Mouse (Mus musculus): ENCODE data around the gene Hyal3.

Gene Hyal3

GRCm38 (mm10) chr9:107599433-107599832 is 18.8 kb downstream of the Hyal3 start:
- DNase-seq: peak; percentile 40

GRCm38 (mm10) chr9:107599842-107600241 is 19.2 kb downstream of the Hyal3 start:
- DNase-seq: peak; percentile 44

DNA sequence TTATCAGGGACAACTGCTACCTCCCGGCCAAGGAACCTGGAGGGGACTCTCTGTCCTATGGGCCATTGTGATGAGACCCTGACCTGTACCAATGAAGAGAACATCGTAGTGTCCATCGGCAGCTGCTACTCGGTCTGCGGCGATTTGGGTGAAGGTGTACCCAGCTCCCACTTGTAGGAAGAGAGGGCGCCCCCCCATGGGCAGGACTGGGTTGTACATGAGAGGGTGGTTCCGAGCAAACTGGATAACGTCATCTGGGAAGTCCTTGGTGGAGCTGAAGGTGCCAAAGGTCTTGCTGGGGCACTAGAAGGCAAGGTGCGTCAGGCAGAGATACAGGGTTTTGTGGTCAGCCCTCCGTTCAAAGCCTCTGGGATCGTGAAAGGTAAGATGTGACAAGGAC is 20.1 kb downstream of the Hyal3 start:
- DNase-seq: peak; percentile 70

DNA sequence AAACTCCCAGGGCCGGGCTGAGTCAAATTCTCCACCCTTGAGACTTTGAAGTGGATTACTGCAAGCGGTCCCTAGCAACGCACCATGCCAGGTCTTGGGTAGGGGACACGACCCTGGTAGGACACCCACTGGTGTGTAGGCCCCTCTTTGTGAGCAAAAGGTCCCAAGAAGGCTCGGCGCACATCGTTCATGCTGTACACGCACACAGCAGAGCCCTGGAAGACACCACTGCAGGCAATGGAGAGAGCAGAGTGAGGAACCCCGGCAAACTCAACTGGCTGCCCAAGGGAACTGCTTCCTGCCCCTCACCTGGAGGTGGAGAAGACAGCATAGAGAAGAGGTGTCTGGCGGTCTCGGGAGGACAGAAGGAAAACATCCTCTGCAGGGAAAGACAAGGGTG is 20.7 kb downstream of the Hyal3 start:
- DNase-seq: peak; percentile 16

DNA sequence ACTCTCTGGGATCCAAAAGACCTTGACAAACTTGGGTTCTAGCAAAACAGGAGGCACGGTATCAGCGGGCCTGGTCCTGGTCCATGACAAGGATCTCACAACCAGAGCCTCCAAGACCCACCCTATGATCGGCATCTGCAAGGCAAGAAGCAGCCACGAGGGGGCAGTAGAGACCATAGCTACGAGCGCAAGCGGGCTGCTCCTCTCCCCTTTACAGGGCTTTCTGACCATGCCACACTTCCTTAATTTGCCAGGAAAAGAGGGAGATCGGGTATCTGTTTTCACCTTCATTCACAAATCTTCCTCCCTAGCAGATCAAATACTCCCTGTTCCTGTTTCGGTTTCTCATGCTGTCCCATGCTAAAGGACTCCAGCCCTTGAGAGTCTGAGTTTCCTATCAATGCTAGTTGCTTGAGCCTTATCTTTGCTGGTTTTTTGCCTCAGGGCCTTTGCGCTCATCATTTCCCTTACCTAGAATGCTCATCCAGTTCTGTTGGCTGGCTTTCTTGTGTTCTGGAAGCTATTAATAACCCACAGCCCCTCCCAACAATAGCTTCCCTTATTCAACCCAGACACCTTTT is 21.5 kb downstream of the Hyal3 start:
- DNase-seq: peak; percentile 85

GRCm38 (mm10) chr9:107603251-107603650 is 22.6 kb downstream of the Hyal3 start:
- DNase-seq: no peak

DNA sequence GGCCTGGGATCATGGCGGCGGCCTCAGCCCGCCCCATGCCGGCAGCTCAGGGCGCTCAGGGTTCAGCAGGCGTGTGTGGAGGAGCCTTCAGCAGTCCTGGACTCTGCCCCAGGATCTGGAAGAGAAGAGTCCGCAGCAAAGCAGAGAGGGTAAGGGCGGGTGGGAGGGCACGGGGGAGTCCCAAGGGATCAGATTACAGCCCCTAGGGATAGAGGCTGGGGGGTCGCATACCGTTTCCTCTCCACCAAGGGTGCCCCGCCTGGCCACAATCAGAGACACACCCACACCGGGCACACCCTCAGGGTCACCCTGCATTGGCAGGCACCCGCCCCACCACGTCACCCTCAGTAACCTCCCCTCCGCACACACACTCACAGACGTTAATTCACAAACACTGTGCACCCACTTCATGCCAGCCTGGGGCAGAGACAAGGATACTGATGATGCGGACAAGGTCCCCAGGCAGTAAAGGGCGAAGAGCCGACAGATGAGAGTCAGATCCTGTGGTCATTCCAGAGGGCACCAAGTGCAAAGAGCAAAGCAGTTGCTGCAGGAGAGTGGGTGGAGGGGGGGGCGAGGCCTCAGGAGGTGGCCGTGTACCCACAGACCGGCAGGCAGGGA is 24.5 kb downstream of the Hyal3 start:
- DNase-seq: peak; percentile 84

GRCm38 (mm10) chr9:107606591-107606990 is 26.0 kb downstream of the Hyal3 start:
- DNase-seq: peak; percentile 73

- DNase-seq: no peak
Measured at GRCm38 (mm10) chr9:107607036-107607435, 26.4 kb downstream of the Hyal3 start.

GRCm38 (mm10) chr9:107607653-107608245 is 27.1 kb downstream of the Hyal3 start:
- DNase-seq: peak; percentile 69

GRCm38 (mm10) chr9:107608741-107609432 is 28.3 kb downstream of the Hyal3 start, which contains the start of gene Sema3b:
Sema3b (minus strand) TSS chr9:107609229.
- peak; percentile 75 for DNase-seq

- no peak for DNase-seq
Measured at GRCm38 (mm10) chr9:107609433-107609830, 28.8 kb downstream of the Hyal3 start.

- DNase-seq: no peak
Measured at GRCm38 (mm10) chr9:107611456-107612190, 31.0 kb downstream of the Hyal3 start.

- peak; percentile 96 for DNase-seq
Measured at GRCm38 (mm10) chr9:107612191-107612944, 31.8 kb downstream of the Hyal3 start.

GRCm38 (mm10) chr9:107612945-107613569 is 32.4 kb downstream of the Hyal3 start:
- DNase-seq: no peak

DNA sequence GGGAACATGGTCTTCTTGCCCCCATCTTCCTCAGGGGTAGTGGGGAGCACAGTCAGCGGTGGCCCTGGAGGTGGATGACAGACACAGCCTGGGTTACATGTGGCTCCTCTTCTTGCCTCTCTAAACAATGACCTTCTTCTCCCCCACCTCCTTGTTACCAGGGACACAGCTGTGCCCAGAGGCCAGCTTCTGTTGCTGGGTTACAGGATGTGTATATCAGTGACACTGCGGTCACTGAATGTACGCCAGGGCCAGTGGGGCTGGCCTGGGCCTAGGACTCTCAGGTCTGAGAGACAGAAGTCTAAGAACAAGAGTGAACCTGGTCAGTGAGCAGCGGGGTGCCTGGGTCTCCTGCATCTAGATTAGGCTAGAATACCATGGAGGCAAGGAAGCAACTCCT is 34.4 kb downstream of the Hyal3 start:
- no peak for DNase-seq

- no peak for DNase-seq
Measured at GRCm38 (mm10) chr9:107617461-107617860, 36.8 kb downstream of the Hyal3 start.

DNA sequence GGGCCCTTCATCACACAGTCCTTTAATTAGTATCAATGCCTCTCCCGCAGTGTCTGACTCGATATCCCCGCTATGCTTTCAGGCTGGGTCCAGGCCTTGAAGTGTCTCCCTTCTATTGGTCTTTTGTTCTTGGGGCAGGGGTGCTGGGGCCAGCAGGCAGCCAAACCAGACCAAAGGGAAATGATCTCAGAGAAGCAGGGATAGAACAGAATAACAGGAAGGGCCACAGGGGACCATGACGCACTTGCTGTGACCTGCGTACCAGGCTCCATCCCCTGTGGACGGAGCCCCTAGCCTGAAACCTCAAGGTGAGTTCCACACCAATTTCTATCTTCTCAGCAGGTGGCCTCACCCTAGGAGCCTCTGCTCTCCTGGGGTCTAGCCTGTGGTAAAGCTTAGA is 37.5 kb downstream of the Hyal3 start:
- no peak for DNase-seq

GRCm38 (mm10) chr9:107618778-107619545 is 38.3 kb downstream of the Hyal3 start:
- peak; percentile 89 for DNase-seq

- DNase-seq: no peak
Measured at GRCm38 (mm10) chr9:107619546-107619879, 38.9 kb downstream of the Hyal3 start.

DNA sequence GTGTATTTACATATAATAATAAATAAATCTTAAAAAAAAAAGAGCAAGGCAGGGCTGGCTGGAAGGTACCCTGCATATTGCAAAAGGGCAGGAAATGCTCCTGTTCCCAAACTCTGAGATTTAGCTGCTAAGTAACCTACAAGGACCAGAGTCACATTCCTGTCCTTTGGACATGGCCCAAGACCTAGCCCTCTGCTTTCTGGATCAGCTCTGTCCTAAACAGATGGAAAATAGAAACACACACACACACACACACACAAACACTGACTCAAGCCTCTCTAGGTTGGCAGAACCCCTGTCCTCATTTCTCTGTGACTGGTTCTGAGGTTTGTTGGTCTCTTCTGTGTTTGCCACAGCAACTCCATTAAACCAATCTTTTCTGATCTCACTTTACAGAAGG is 40.3 kb downstream of the Hyal3 start:
- DNase-seq: no peak
